Mouse (Mus musculus): ENCODE data around the gene Stmn1.

DNA sequence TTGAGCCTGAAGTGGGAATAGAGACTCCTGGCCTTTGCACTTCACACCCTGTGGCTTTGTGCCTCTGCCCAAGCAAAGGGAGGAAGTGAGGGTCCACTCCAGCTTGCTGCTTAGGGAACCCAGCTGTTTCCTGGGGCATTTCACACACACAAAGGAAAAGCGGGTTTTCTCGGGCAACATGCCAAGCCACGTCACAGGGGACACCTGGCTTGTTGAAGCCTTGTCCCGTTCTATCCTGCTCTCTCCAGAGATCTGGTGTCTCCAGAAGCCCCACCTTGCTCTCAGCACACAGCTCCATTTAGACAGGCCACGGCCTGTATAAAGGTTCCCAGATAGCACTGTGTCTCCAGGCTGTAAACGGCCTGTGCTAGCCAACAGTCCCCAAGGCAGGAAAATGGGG lies 23.6 kb downstream of the Stmn1 start:
- no peak for TF ChIP-seq CTCF (IDR thresholded peaks at IDR 0.05; ENCODE audit: low read depth, low read length)
- TF ChIP-seq GATA1 (IDR thresholded peaks at IDR 0.05; ENCODE audit: borderline replicate concordance, low read length), result no peak
